Mouse (Mus musculus) thymus, adult 2 months (tissue): ENCODE measurements at regions not wholly inside any gene's neighbourhood (a gene's known extent, or its start where the extent isn't known, plus 50 kb on each side); places are given as distances from the start of the nearest gene placed in this dataset.

ENCODE experiments used
- DNase-seq: peaks from one replicate; pipeline ENCODE4 v3.0.0; 2021
- H3K27ac ChIP-seq: fragments of 200-500 bp; 2 replicates; pipeline ENCODE4 v1.5.1; 2012; ENCODE audit warnings: low read length, control low read depth; ENCODE audit not compliant: control insufficient read depth, insufficient read depth
- H3K27me3 ChIP-seq: fragments of 200-500 bp; 2 replicates; pipeline ENCODE4 v1.6.1; 2012; ENCODE audit warnings: mild to moderate bottlenecking, low read length, moderate library complexity, mixed read lengths; ENCODE audit not compliant: control insufficient read depth, insufficient read depth
- H3K36me3 ChIP-seq: fragments of 200-500 bp; 2 replicates; pipeline ENCODE4 v1.6.1; 2012; ENCODE audit warnings: mild to moderate bottlenecking, low read length, moderate library complexity; ENCODE audit not compliant: control insufficient read depth, insufficient read depth
- H3K4me1 ChIP-seq: fragments of 200-500 bp; replicated peaks from 2 replicates; pipeline ENCODE4 v1.6.1; 2012; ENCODE audit warnings: low read length; ENCODE audit not compliant: control insufficient read depth, insufficient read depth
- H3K4me3 ChIP-seq: fragments of 200-500 bp; 2 replicates; pipeline ENCODE4 v1.5.1; 2012; ENCODE audit warnings: mild to moderate bottlenecking, low read length, control low read depth, moderate library complexity; ENCODE audit not compliant: control insufficient read depth, insufficient read depth
- CTCF ChIP-seq: fragments of 200-500 bp; IDR thresholded peaks from 2 replicates; pipeline ENCODE4 v1.5.1; 2012; ENCODE audit warnings: mild to moderate bottlenecking, control low read depth, low read length, moderate library complexity, borderline replicate concordance; ENCODE audit not compliant: control insufficient read depth, poor library complexity, insufficient read depth; ENCODE audit errors: extremely low read depth
- POLR2A ChIP-seq: fragments of 200-500 bp; IDR thresholded peaks from 2 replicates; pipeline ENCODE4 v1.6.1; 2012; ENCODE audit warnings: mild to moderate bottlenecking, low read length, control low read depth, moderate library complexity; ENCODE audit not compliant: control insufficient read depth, poor library complexity, insufficient read depth; ENCODE audit errors: extremely low read depth
- WGBS: fragments of 180-500 bp; shearing (Covaris S2); methylation state at CpG from one replicate; pipeline ENCODE4 v1.1.7; 2018; 5-methylcytosine and 5-hydroxymethylcytosine counted together

DNA sequence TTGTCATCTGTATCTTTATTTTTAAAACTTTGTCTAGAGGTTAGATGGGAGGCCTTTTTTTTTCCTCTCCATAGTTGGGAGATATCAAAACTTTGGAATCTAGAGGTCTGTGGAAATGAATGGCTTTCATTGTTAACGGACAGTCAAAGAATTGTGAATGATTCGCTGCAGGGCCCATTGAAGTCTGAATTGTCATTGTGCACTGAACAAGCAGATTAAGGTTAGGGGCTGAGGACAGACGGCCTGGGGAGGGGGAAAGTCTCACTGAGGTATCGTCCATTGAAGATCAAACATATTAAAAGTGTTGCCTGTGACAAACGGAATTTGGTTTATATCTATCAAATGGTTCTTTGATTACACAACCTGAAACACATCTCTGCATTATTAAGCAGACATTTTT, 142.3 kb downstream of the Tmem26 start:
- no peaks in the 10 kb centered on the region for H3K36me3 ChIP-seq
- no peaks in the 10 kb centered on the region for H3K4me1 ChIP-seq
- 94% methylated on average over 5 of the region's 5 CpGs for WGBS

GRCm38 (mm10) chr10:68867361-68867760, 143.9 kb downstream of the Tmem26 start:
- H3K4me1 ChIP-seq = no peaks in the 10 kb centered on the region
- H3K36me3 ChIP-seq = no peaks in the 10 kb centered on the region
- 96% methylated on average over 1 of the region's 1 CpGs for WGBS
- no peaks in the 10 kb centered on the region for H3K27me3 ChIP-seq
- H3K27ac ChIP-seq = no peak overlapping the region
- TF ChIP-seq POLR2A (no peak), CTCF (no peak)
- no peak overlapping the region for H3K4me3 ChIP-seq
- DNase-seq = no peak

More for the DNA sequence above, 142.3 kb downstream of the Tmem26 start:
- no peak for DNase-seq
- Histone ChIP-seq H3K4me3 (no peak overlapping the region), H3K27ac (no peak overlapping the region), H3K27me3 (no peaks in the 10 kb centered on the region)
- TF ChIP-seq CTCF (no peak), POLR2A (no peak)

- H3K4me3 ChIP-seq = no peak overlapping the region
- H3K27ac ChIP-seq = no peak overlapping the region
- no peaks in the 10 kb centered on the region for H3K4me1 ChIP-seq
- H3K36me3 ChIP-seq = no peaks in the 10 kb centered on the region
- WGBS = 80% methylated on average over 4 of the region's 4 CpGs
- no peak for DNase-seq
- no peak for TF ChIP-seq POLR2A
- TF ChIP-seq CTCF = no peak
- H3K27me3 ChIP-seq = no peaks in the 10 kb centered on the region
These were observed 148.7 kb downstream of the Tmem26 start for GRCm38 (mm10) chr10:68872102-68872501.

DNA sequence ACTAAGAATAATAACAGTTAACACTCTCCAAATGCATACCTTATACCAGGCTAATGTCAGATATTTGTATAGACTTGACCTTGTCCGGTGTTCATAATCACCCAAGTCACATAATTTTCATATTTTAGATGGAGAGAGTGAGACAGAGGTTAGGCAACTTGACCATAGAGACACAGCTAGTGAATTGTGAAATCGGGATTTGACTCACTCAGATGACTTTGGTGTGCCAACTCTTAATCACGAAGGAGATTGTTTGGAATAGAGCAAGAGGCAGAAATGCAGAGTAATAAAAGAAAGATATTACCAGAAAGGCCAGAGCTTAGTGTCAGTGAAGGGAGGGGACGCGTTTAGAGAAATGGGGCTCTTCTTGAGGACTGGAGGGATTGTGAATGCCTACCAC, 152.2 kb downstream of the Tmem26 start:
- no peaks in the 10 kb centered on the region for H3K36me3 ChIP-seq
- H3K27ac ChIP-seq = no peak overlapping the region
- no peaks in the 10 kb centered on the region for H3K4me1 ChIP-seq
- H3K4me3 ChIP-seq = no peak overlapping the region
- 91% methylated on average over 5 of the region's 5 CpGs for WGBS
- TF ChIP-seq POLR2A (no peak), CTCF (no peak)
- DNase-seq = no peak
- H3K27me3 ChIP-seq = no peaks in the 10 kb centered on the region

- no peak overlapping the region for H3K4me3 ChIP-seq
- no peak for DNase-seq
- H3K27me3 ChIP-seq = no peaks in the 10 kb centered on the region
- WGBS = 75% methylated on average over 8 of the region's 8 CpGs
- no peak overlapping the region for H3K27ac ChIP-seq
- no peaks in the 10 kb centered on the region for H3K4me1 ChIP-seq
- no peak for TF ChIP-seq POLR2A
- TF ChIP-seq CTCF = no peak
- no peaks in the 10 kb centered on the region for H3K36me3 ChIP-seq
These were observed 169.8 kb downstream of the Tmem26 start for GRCm38 (mm10) chr10:68893100-68893841.

DNA sequence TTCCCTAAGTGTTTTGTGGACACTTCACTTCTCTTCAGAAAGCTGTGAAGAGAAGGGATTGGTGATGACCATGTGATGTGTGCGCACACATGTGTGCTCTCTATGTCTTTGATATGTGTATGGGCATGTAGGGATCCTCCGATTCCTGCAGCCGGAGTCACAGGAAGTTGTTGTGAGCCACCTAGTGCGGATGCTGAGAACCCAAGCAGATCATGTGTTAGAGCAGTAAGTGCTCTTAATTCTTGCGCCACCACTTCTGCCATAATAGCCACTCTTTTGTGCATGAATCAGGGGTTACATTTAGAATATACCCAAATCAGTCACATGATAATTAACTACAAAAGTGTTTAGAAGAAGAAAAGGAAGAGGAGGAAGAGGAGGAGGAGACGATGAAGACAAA, 170.7 kb downstream of the Tmem26 start:
- TF ChIP-seq CTCF = no peak
- no peak for TF ChIP-seq POLR2A
- Histone ChIP-seq H3K27me3 (no peaks in the 10 kb centered on the region), H3K27ac (no peak overlapping the region), H3K4me3 (no peak overlapping the region), H3K4me1 (no peaks in the 10 kb centered on the region), H3K36me3 (no peaks in the 10 kb centered on the region)
- WGBS = 94% methylated on average over 6 of the region's 6 CpGs
- no peak for DNase-seq
